Mouse (Mus musculus) urinary bladder, adult 2 months (tissue): ENCODE measurements at regions not wholly inside any gene's neighbourhood (a gene's known extent, or its start where the extent isn't known, plus 50 kb on each side); places are given as distances from the start of the nearest gene placed in this dataset.
A peak's percentile ranks its signal among the peaks of the same experiment; 100 is the strongest.
"Not testable (repeated sequence)": the region's sequence is repeated elsewhere in the genome, so short reads cannot be mapped to it uniquely, and the experiment has no call there.

Experiments used
- DNase-seq: peaks from one replicate; pipeline ENCODE4 v3.0.0; 2022; ENCODE audit warnings: low spot score

- DNase-seq = not testable (repeated sequence)
These were observed 73.3 kb downstream of the Gm31371 start for GRCm38 (mm10) chr8:19976461-19976860.

GRCm38 (mm10) chr8:19979536-19980345, 76.5 kb downstream of the Gm31371 start:
- DNase-seq = peak; percentile 44

GRCm38 (mm10) chr8:19980346-19980726, 77.1 kb downstream of the Gm31371 start:
- not testable (repeated sequence) for DNase-seq

GRCm38 (mm10) chr8:20008106-20008505, 104.9 kb downstream of the Gm31371 start:
- not testable (repeated sequence) for DNase-seq

- not testable (repeated sequence) for DNase-seq
These were observed 107.8 kb downstream of the Gm31371 start for GRCm38 (mm10) chr8:20010947-20011346.

- DNase-seq = not testable (repeated sequence)
These were observed 110.1 kb downstream of the Gm31371 start for GRCm38 (mm10) chr8:20013278-20013677.

- not testable (repeated sequence) for DNase-seq
These were observed 111.4 kb downstream of the Gm31371 start for GRCm38 (mm10) chr8:20014451-20015130.

- DNase-seq = not testable (repeated sequence)
These were observed 112.4 kb downstream of the Gm31371 start for GRCm38 (mm10) chr8:20015411-20016081.

GRCm38 (mm10) chr8:20016082-20016840, 113.1 kb downstream of the Gm31371 start:
- DNase-seq = peak; percentile 69

- DNase-seq = not testable (repeated sequence)
These were observed 122.3 kb downstream of the Gm31371 start for GRCm38 (mm10) chr8:20025521-20025920.

- not testable (repeated sequence) for DNase-seq
These were observed 124.8 kb downstream of the Gm31371 start for GRCm38 (mm10) chr8:20027956-20028355.

GRCm38 (mm10) chr8:20030131-20030530, 126.9 kb downstream of the Gm31371 start:
- not testable (repeated sequence) for DNase-seq

GRCm38 (mm10) chr8:20057626-20058025, 154.4 kb downstream of the Gm31371 start:
- DNase-seq = not testable (repeated sequence)

GRCm38 (mm10) chr8:20098121-20098520, 194.9 kb downstream of the Gm31371 start:
- DNase-seq = not testable (repeated sequence)

GRCm38 (mm10) chr8:20100241-20100640, 197.0 kb downstream of the Gm31371 start:
- not testable (repeated sequence) for DNase-seq

GRCm38 (mm10) chr8:20102374-20102773, 199.2 kb downstream of the Gm31371 start:
- not testable (repeated sequence) for DNase-seq

GRCm38 (mm10) chr8:20107154-20107553, 204.0 kb downstream of the Gm31371 start:
- not testable (repeated sequence) for DNase-seq

GRCm38 (mm10) chr8:20116785-20117184, 213.6 kb downstream of the Gm31371 start:
- DNase-seq = not testable (repeated sequence)

GRCm38 (mm10) chr8:20119581-20119980, 216.4 kb downstream of the Gm31371 start:
- DNase-seq = not testable (repeated sequence)

GRCm38 (mm10) chr8:20120186-20120585, 217.0 kb downstream of the Gm31371 start:
- DNase-seq = not testable (repeated sequence)

- not testable (repeated sequence) for DNase-seq
These were observed 218.3 kb downstream of the Gm31371 start for GRCm38 (mm10) chr8:20121391-20121909.
